In genomic region chr17:34234926-34235325, GRCm38 (mm10) we compare ENCODE assay signal across 8 mouse cellular contexts. TPM values are rescaled to one million over a fixed set of nuclear protein-coding genes. Genes with fewer than 3 reads are reported as not detected.
DNase-seq lines count a peak whose midpoint lies in the region; TF ChIP-seq lines count a peak whose summit lies in the region.

No protein-coding gene starts in this region.

- peak; percentile 93 for DNase-seq in CD4-positive helper T cell, adult 2 months (ENCODE audit: low read depth, low spot score)
- peak; percentile 77 to 92 for DNase-seq in adrenal gland, adult (ENCODE audit: inconsistent age in 2 of 2, low spot score in 1 of 2)
- DNase-seq in embryo, embryonic 11.5 days (ENCODE audit: low read depth, low spot score), result peak; percentile 30
- DNase-seq in heart, postnatal 10 days, result peak; percentile 85 to 88
- peak; percentile 31 for DNase-seq in large intestine, adult 2 months (ENCODE audit: low read depth, low spot score)
- peak; percentile 76 for DNase-seq in lung, adult 2 months
- DNase-seq in retina, adult 2 months (ENCODE audit: low read depth, low spot score), result peak; percentile 33
- DNase-seq in thymus, postnatal 25 days, result peak; percentile 92

- peaks cover 6% of the 10 kb centered on the region; the same call in 1 of the 2 replicates for H3K4me1 ChIP-seq in lung, adult 2 months (ENCODE audit: control insufficient read depth, insufficient read depth, low read length)

- intact Hi-C loops in heart, postnatal 10 days (cut with DNase I), result loop anchor here (1.0 to 10.0 kb wide), 5 partner anchors 16 to 158 kb away; no protein-coding TSS in a partner anchor

- no peak for TF ChIP-seq POLR2A in lung, adult 2 months (IDR thresholded peaks at IDR 0.05; ENCODE audit: borderline replicate concordance, extremely low read depth, low read depth, low read length)

- WGBS in large intestine, adult 2 months, result 14% methylated on average over 9 of the region's 9 CpGs
- 20% methylated on average over 9 of the region's 9 CpGs for WGBS in lung, adult 2 months

- peak; percentile 96 for TF ChIP-seq CTCF in lung, adult 2 months (IDR thresholded peaks at IDR 0.05; ENCODE audit: insufficient read depth, low read length)

- H3K4me3 ChIP-seq in lung, adult 2 months (replicated peaks; ENCODE audit: extremely low read depth, low read depth, low read length), result no peak overlapping the region

RNA-seq across cellular contexts. Expression of gene H2-Ob, which starts 3.8 kb away (rescaled TPM):
- under 1 TPM; 0.77 to 0.92 TPM for total RNA-seq in heart, postnatal 10 days (2021)
- 25.1 and 30.6 TPM in 2 replicates for polyA plus RNA-seq in large intestine, adult 2 months (2012; rRNA removed)
- 18.8 and 34.6 TPM in 2 replicates for polyA plus RNA-seq in lung, adult 2 months (2012; rRNA removed)

RNA-seq across cellular contexts. Expression of gene H2-Ab1, which starts 22.6 kb away (rescaled TPM):
- total RNA-seq in heart, postnatal 10 days (2021), result 1 to 10 TPM; 4.4 to 4.7 TPM
- polyA plus RNA-seq in large intestine, adult 2 months (2012; rRNA removed), result 3,098 and 3,636 TPM in 2 replicates
- polyA plus RNA-seq in lung, adult 2 months (2012; rRNA removed), result 1,370 and 1,736 TPM in 2 replicates

RNA-seq across cellular contexts. Expression of gene Tap2, which starts 31.6 kb away (rescaled TPM):
- total RNA-seq in heart, postnatal 10 days (2021), result 10 to 100 TPM; 17.6 to 20.3 TPM
- 44.9 and 56.5 TPM in 2 replicates for polyA plus RNA-seq in large intestine, adult 2 months (2012; rRNA removed)
- 68.8 and 70.9 TPM in 2 replicates for polyA plus RNA-seq in lung, adult 2 months (2012; rRNA removed)

RNA-seq across cellular contexts. Expression of gene Psmb8, which starts 37.4 kb away (rescaled TPM):
- 10 to 100 TPM; 10.3 to 10.7 TPM for total RNA-seq in heart, postnatal 10 days (2021)
- polyA plus RNA-seq in large intestine, adult 2 months (2012; rRNA removed), result 391 and 440 TPM in 2 replicates
- polyA plus RNA-seq in lung, adult 2 months (2012; rRNA removed), result 112 and 130 TPM in 2 replicates

RNA-seq across cellular contexts. Expression of gene Psmb9, which starts 47.4 kb away (rescaled TPM):
- total RNA-seq in heart, postnatal 10 days (2021), result 1 to 10 TPM; 3.2 to 4.6 TPM
- 195 and 254 TPM in 2 replicates for polyA plus RNA-seq in large intestine, adult 2 months (2012; rRNA removed)
- polyA plus RNA-seq in lung, adult 2 months (2012; rRNA removed), result 83.8 and 99.1 TPM in 2 replicates

Comparison
In these comparisons a context has a peak if more than half of its experiments do, and no peak if none do; other contexts are left out.
1. DNase-seq: peak in every context shown above with its lines; median percentile 93 in CD4-positive helper T cell, adult 2 months; 92 in thymus, postnatal 25 days; 86 in heart, postnatal 10 days; 84 in adrenal gland, adult; 76 in lung, adult 2 months; 33 in retina, adult 2 months; 31 in large intestine, adult 2 months; 30 in embryo, embryonic 11.5 days.